Mouse (Mus musculus) forebrain, embryonic 10.5 days (tissue): ENCODE measurements around the gene Ctrc. TPM values are rescaled to one million over a fixed set of nuclear protein-coding genes. Genes with fewer than 3 reads are reported as not detected.

Source experiments
- DNase-seq: peaks from one replicate; pipeline ENCODE4 v3.0.0-alpha.2; 2017; ENCODE audit warnings: low spot score; ENCODE audit errors: extremely low spot score
- H3K27ac ChIP-seq: fragments of 300-500 bp; sonication (generic); 2 replicates; pipeline ENCODE4 v1.5.1; 2016; ENCODE audit warnings: mild to moderate bottlenecking
- H3K27me3 ChIP-seq: fragments of 300-500 bp; sonication (generic); 2 replicates; pipeline ENCODE4 v1.6.1; 2016; ENCODE audit warnings: mild to moderate bottlenecking; ENCODE audit not compliant: poor library complexity, severe bottlenecking
- H3K36me3 ChIP-seq: fragments of 300-500 bp; sonication (generic); replicated peaks from 2 replicates; pipeline ENCODE4 v1.6.1; 2016; ENCODE audit warnings: mild to moderate bottlenecking, moderate library complexity
- H3K4me1 ChIP-seq: fragments of 300-500 bp; sonication (generic); 2 replicates; pipeline ENCODE4 v1.6.1; 2016
- H3K4me3 ChIP-seq: fragments of 300-500 bp; sonication (generic); 2 replicates; pipeline ENCODE4 v1.5.1; 2016; ENCODE audit warnings: mild to moderate bottlenecking, moderate library complexity
- H3K9me3 ChIP-seq: fragments of 300-500 bp; sonication (generic); 2 replicates; pipeline ENCODE4 v1.6.1; 2016; ENCODE audit warnings: mild to moderate bottlenecking, moderate library complexity
- WGBS: fragments of 180-500 bp; shearing (Covaris S2); methylation state at CpG from one replicate; pipeline ENCODE4 v1.1.7; 2016; 5-methylcytosine and 5-hydroxymethylcytosine counted together
- polyA plus RNA-seq: library from polyadenylated mRNA; unstranded; fragments of >200 nt; fragmentation: Nextera tagmentation; extraction: Ambion mirVana; gene quantifications from 2 replicates; pipeline ENCODE4 v1.2.1, GENCODE M21; 2016

Gene Ctrc
- polyA plus RNA-seq = not detected in 2 replicates

DNA sequence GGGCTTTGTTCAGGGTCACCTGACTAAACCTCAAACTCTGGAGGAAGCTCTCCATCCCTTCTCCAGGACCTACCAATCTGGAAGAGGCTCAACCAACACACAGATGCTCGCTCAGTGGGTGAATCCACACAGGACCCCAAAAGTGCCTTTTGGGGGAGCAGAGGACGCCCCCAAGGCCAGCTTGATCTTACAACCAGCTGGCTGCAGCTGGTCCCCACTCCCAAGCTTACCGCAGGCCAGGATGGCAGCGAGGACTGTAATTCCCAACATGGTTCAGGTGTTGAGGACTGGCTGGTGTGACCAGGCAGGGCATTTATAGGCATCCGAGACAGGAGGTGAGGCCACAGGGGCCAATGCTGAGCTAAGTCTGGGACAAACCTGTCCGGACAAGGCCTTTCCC is at the start of gene Ctrc:
Gene Ctrc, minus strand, starts transcription at position 361 of the 400 bp plus-strand sequence.
- no peak within 1 kb of the TSS for H3K27ac ChIP-seq
- H3K27me3 ChIP-seq = no peaks in the 10 kb centered on the region
- H3K36me3 ChIP-seq = no peaks in the 10 kb centered on the region
- H3K9me3 ChIP-seq = no peaks in the 10 kb centered on the region; the same call in 1 of the 2 replicates
- no peak within 1 kb of the TSS for H3K4me3 ChIP-seq
- DNase-seq = no peak
- WGBS = 87% methylated on average over 6 of the region's 6 CpGs
- H3K4me1 ChIP-seq = no peaks in the 10 kb centered on the region

GRCm38 (mm10) chr4:141895772-141896171 is 49.6 kb upstream of the Ctrc start:
- Histone ChIP-seq H3K4me1 (peaks cover 37% of the 10 kb centered on the region), H3K27ac (no peak overlapping the region), H3K36me3 (no peaks in the 10 kb centered on the region), H3K27me3 (peaks cover 16% of the 10 kb centered on the region; the same call in 1 of the 2 replicates), H3K4me3 (no peak overlapping the region), H3K9me3 (no peaks in the 10 kb centered on the region)
- no peak for DNase-seq
- 85% methylated on average over 12 of the region's 12 CpGs for WGBS

DNA sequence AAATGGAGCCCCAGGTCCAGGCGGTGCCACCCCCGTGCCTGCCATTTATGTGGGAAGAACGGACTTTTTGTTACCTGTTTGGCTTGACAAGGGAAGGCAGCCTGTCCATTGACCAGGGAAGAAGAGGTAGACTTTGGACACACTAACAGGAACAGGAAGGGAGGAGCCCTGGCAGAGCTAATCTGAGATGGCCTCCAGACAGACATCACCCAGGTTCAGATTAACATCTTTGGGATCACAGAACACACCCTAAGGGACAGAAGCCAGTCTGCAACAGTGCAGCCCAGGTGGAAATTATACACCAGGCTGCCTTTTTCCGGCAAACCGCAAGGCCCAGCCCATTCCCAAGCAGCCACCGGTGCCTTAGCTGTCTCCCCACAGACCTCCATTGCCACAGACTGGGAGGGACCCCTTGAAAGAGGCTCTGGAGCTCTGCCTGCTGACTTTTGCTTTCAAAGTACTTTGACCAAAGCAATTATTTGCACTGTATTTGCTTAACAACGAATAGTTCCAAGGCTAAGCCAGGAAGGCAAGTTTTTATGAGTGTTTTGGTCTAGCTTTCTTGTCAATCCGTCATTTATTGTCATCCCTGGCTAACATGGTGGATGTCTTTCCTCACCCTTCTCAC is 47.1 kb upstream of the Ctrc start:
- peaks cover 12% of the 10 kb centered on the region for H3K4me1 ChIP-seq
- WGBS = 87% methylated on average over 8 of the region's 8 CpGs
- no peak overlapping the region for H3K4me3 ChIP-seq
- H3K27me3 ChIP-seq = peaks cover 7% of the 10 kb centered on the region; the same call in 1 of the 2 replicates
- no peak for DNase-seq
- H3K9me3 ChIP-seq = no peaks in the 10 kb centered on the region
- H3K36me3 ChIP-seq = no peaks in the 10 kb centered on the region
- H3K27ac ChIP-seq = no peak overlapping the region

DNA sequence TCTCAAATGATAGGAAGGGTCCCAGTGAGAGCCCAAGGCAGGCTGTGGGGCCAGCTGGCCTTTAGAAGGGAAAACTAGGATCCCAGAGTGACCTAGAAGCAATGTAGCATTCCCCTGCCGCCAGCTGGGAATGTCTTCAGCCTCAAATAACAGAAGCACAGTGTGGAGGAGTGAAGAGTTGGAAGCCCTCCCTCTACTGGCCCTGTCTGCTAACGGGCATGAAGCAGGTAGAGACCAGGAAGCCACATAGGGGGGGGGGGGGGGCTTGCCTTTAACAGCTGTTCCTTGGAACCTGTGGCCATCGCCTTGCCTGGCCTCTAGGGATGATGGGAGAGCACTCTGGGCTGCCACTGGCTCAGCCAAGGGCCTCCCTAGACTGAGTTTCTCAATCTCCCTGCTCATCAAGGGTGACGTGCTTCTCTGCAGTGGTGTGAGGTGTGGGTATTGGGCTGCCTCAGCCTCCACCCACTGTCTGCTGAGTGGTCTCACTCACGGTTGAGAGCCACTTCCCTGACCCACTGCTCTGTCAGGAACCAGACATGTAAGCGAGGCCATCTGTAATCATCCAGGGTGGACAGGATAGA is 40.3 kb upstream of the Ctrc start:
- Histone ChIP-seq H3K4me1 (peaks cover 4% of the 10 kb centered on the region; the same call in 1 of the 2 replicates), H3K27ac (no peak overlapping the region), H3K27me3 (no peaks in the 10 kb centered on the region), H3K4me3 (no peak overlapping the region), H3K9me3 (no peaks in the 10 kb centered on the region), H3K36me3 (no peaks in the 10 kb centered on the region)
- WGBS = 45% methylated on average over 6 of the region's 6 CpGs
- DNase-seq = no peak

DNA sequence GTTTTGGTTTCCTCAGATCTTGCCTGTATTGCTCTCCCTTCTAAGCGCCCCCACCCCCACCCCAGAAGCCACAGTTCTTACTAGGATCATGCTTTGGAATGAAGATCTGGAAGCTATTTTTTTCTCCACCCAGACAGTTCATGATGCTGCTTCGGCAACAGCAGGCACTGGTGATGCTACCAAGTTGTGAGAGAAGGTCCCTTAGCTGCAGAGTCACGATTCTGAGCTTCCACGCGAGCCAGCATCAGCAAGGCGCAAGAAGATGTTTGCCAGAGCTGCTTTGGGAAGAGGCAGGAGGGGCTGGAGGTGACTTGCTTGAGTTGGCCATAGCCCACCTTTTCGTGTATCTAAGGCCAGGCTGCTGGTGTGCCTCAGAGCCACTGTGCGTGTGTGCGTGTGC is 39.3 kb upstream of the Ctrc start:
- 83% methylated on average over 9 of the region's 9 CpGs for WGBS
- no peak for DNase-seq
- Histone ChIP-seq H3K36me3 (no peaks in the 10 kb centered on the region), H3K4me1 (peaks cover 4% of the 10 kb centered on the region; the same call in 1 of the 2 replicates), H3K27me3 (no peaks in the 10 kb centered on the region), H3K4me3 (no peak overlapping the region), H3K9me3 (no peaks in the 10 kb centered on the region), H3K27ac (no peak overlapping the region)

DNA sequence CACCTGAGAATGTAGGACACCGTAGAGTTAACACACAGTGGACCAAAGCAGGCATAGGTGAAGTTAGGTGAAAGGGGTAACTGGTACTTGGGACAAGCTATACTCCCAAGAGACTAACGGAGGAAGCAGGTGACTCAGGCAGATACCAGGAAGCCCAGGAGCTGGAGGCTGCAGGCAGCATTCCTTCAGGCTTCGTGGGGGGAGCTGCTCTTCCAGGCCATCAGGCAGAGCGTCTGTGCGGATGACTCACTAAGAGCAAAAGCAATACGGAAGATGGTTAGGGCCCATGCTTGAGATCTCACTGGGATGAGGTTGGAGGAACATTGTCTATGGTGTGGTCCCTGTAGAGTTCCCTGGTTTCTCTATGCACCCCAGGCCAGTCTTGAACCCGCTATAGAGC is 36.7 kb upstream of the Ctrc start:
- H3K36me3 ChIP-seq = no peaks in the 10 kb centered on the region
- no peaks in the 10 kb centered on the region for H3K9me3 ChIP-seq
- WGBS = 86% methylated on average over 7 of the region's 7 CpGs

GRCm38 (mm10) chr4:141881950-141882349 is 35.8 kb upstream of the Ctrc start:
- 83% methylated on average over 5 of the region's 5 CpGs for WGBS
- no peaks in the 10 kb centered on the region for H3K36me3 ChIP-seq
- H3K27me3 ChIP-seq = no peaks in the 10 kb centered on the region
- H3K4me1 ChIP-seq = peaks cover 4% of the 10 kb centered on the region; the same call in 1 of the 2 replicates
- no peak for DNase-seq
- H3K4me3 ChIP-seq = no peak overlapping the region
- H3K9me3 ChIP-seq = no peaks in the 10 kb centered on the region
- H3K27ac ChIP-seq = no peak overlapping the region

More for the DNA sequence above, 36.7 kb upstream of the Ctrc start:
- no peak for DNase-seq
- Histone ChIP-seq H3K4me1 (peaks cover 4% of the 10 kb centered on the region; the same call in 1 of the 2 replicates), H3K27me3 (no peaks in the 10 kb centered on the region), H3K4me3 (no peak overlapping the region), H3K27ac (no peak overlapping the region)

DNA sequence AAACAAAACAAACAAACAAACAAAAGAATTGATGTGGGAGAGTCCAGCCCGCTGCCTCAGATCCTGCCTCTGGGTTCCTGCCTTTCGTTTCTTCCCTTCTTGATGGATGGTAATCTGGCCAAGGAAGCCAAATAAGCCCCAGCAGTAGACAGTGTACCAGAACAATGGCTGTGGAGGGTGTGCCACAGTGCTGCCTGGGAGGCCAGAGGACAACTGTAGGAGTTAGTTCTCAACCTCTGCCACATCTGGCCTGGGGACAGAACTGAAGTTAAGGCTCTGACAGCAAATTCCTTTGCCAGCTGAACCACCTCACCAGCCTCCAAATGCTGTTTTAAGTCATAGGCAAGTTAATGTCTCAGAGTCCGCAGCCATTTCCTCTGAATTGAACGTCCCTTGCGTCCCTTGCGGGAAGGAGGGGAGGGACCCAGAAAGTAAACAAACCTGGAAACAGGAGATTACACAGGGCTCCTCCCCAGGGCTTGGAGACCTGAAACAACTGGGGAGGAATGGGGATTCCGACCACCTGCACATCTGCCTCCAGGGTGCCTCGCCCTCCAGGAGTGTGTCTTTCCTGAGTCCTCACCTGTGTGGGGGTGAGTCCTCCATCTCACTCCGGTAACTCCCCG is 35.2 kb upstream of the Ctrc start:
- Histone ChIP-seq H3K9me3 (no peaks in the 10 kb centered on the region), H3K27me3 (peaks cover 3% of the 10 kb centered on the region), H3K27ac (no peak overlapping the region), H3K4me1 (peaks cover 4% of the 10 kb centered on the region; the same call in 1 of the 2 replicates), H3K36me3 (no peaks in the 10 kb centered on the region), H3K4me3 (no peak overlapping the region)
- DNase-seq = no peak
- 70% methylated on average over 10 of the region's 10 CpGs for WGBS

- Histone ChIP-seq H3K36me3 (no peaks in the 10 kb centered on the region), H3K4me3 (no peak overlapping the region), H3K27ac (no peak overlapping the region), H3K9me3 (no peaks in the 10 kb centered on the region), H3K27me3 (peaks cover 16% of the 10 kb centered on the region), H3K4me1 (peaks cover 14% of the 10 kb centered on the region)
- DNase-seq = no peak
- WGBS = 75% methylated on average over 9 of the region's 9 CpGs
Observed at GRCm38 (mm10) chr4:141879875-141880274, 33.7 kb upstream of the Ctrc start.

DNA sequence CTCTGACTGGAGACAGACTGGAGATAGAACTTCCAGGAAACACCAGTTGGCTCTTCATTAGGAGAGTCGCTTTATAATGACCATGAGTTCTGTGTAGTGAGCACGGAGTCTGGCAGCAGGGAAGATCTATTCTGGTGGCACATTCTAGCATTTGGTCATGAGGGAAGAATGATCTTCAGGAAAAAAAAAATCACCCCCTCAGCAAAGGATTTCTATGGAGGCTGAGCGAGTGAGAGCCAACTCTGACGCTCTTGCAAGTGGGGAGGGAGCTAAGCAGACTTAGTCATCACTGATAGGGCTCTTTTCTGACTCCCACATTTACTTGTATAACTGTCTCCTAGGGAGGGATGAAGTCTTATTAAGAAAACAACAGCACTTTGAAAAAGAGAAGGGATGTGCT is 32.9 kb upstream of the Ctrc start:
- no peaks in the 10 kb centered on the region for H3K9me3 ChIP-seq
- H3K4me3 ChIP-seq = no peak overlapping the region
- WGBS = 87% methylated on average over 4 of the region's 4 CpGs
- H3K4me1 ChIP-seq = peaks cover 22% of the 10 kb centered on the region
- peaks cover 18% of the 10 kb centered on the region for H3K27me3 ChIP-seq
- H3K36me3 ChIP-seq = no peaks in the 10 kb centered on the region
- no peak for DNase-seq
- H3K27ac ChIP-seq = no peak overlapping the region

- Histone ChIP-seq H3K9me3 (no peaks in the 10 kb centered on the region), H3K4me3 (no peak overlapping the region), H3K27me3 (peaks cover 23% of the 10 kb centered on the region), H3K36me3 (no peaks in the 10 kb centered on the region), H3K4me1 (peaks cover 26% of the 10 kb centered on the region), H3K27ac (no peak overlapping the region)
- no peak for DNase-seq
- WGBS = 79% methylated on average over 7 of the region's 7 CpGs
Observed at GRCm38 (mm10) chr4:141878621-141879020, 32.5 kb upstream of the Ctrc start.

- H3K27ac ChIP-seq = peak overlapping the region; percentile 82
- peaks cover 43% of the 10 kb centered on the region for H3K4me1 ChIP-seq
- no peaks in the 10 kb centered on the region; the same call in 1 of the 2 replicates for H3K36me3 ChIP-seq
- WGBS = 19% methylated on average over 8 of the region's 8 CpGs
- H3K9me3 ChIP-seq = no peaks in the 10 kb centered on the region
- peak overlapping the region; percentile 78 for H3K4me3 ChIP-seq
- DNase-seq = no peak
- H3K27me3 ChIP-seq = peaks cover 40% of the 10 kb centered on the region
Observed at GRCm38 (mm10) chr4:141875481-141876108, 29.4 kb upstream of the Ctrc start.
